Mouse (Mus musculus) embryonic fibroblast, embryonic 13.5 days (primary cell): Measurements from ENCODE around the gene Gucy2d.

Source experiments
- CTCF ChIP-seq: IDR thresholded peaks from 2 replicates; pipeline ENCODE4 v1.5.1; 2011; ENCODE audit warnings: mild to moderate bottlenecking, control low read depth, low read length, moderate library complexity, borderline replicate concordance; ENCODE audit not compliant: insufficient read depth
- POLR2A ChIP-seq: IDR thresholded peaks from 2 replicates; pipeline ENCODE4 v1.6.1; 2011; ENCODE audit warnings: low read depth, mild to moderate bottlenecking, control low read depth, low read length, moderate library complexity

GRCm38 (mm10) chr7:98481861-98482260 is 41.6 kb downstream of the Gucy2d start:
- no peak for TF ChIP-seq CTCF
- no peak for TF ChIP-seq POLR2A
